Mouse (Mus musculus) G1E (cell line): ENCODE results near the gene Tmbim7.

Experiments used
- CTCF ChIP-seq: IDR thresholded peaks from 2 replicates; pipeline ENCODE4 v1.5.1; 2012; ENCODE audit warnings: low read depth, low read length, inconsistent platforms, mixed read lengths
- GATA1 ChIP-seq: IDR thresholded peaks from 2 replicates; pipeline ENCODE4 v1.6.1; 2012; ENCODE audit warnings: borderline replicate concordance, low read length, inconsistent platforms, mixed read lengths
- POLR2AphosphoS5 ChIP-seq: IDR thresholded peaks from 2 replicates; pipeline ENCODE4 v1.6.1; 2012; ENCODE audit warnings: low read depth, low read length, inconsistent platforms; ENCODE audit not compliant: insufficient replicate concordance

GRCm38 (mm10) chr5:3696031-3696430, 45.0 kb downstream of the Tmbim7 start:
- no peak for TF ChIP-seq CTCF
- TF ChIP-seq GATA1: no peak
- TF ChIP-seq POLR2AphosphoS5: no peak
